Mouse (Mus musculus) testis, adult 10 weeks (tissue): Measurements from ENCODE around the gene Apol10b. TPM values are rescaled to one million over a fixed set of nuclear protein-coding genes. Genes with fewer than 3 reads are reported as not detected.

Experiments
- polyA plus RNA-seq: library from polyadenylated mRNA; stranded (reverse); fragments of 350-450 nt; fragmentation: Illumina TruSeq; extraction: RNeasy Lipid Tissue Mini Kit (QIAGEN cat#74804); gene quantifications from one replicate; pipeline ENCODE4 v1.2.3, GENCODE M21; 2014; ENCODE audit warnings: low read depth, low replicate concordance

Apol10b gene
- 0.53 TPM for polyA plus RNA-seq

DNA sequence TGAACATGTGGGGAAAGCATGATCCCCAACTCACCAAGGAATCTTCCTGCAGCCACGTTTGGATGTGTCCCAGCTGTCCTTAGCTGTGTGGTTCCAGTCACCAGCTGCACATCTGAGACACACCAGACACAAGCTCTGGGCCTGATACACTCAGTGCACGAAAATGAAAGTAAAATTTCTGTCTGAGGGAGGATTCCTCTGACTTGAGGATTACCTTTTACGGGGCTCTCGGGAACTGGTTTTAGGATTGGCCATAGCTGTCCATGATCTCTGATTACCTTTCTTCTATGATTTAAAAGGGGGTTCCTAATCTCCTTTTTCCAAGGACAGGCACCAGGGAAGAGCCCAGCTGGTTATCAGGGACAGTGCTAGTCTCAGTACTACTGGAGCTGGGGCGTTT lies at the start of gene Apol10b:
Gene Apol10b (minus strand): TSS at position 165 of the 400 bp plus-strand sequence.

DNA sequence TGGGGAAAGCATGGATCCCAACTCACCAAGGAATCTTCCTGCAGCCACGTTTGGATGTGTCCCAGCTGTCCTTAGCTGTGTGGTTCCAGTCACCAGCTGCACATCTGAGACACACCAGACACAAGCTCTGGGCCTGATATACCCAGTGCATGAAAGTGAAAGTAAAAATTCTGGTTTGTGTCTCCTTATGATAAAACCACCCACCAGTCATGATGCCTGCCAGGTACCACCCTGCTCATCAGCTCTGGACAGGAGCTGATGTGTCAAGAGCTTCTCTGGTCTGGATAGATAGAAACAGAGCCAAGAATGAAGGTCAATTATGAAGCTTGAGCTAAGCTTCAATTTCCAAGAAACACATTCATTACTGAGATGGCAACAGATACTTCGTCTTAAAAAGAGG lies 47.3 kb upstream of the Apol10b start, which contains the start of gene Apol11b:
Gene Apol11b (minus strand): TSS at position 111 of the 400 bp plus-strand sequence.

DNA sequence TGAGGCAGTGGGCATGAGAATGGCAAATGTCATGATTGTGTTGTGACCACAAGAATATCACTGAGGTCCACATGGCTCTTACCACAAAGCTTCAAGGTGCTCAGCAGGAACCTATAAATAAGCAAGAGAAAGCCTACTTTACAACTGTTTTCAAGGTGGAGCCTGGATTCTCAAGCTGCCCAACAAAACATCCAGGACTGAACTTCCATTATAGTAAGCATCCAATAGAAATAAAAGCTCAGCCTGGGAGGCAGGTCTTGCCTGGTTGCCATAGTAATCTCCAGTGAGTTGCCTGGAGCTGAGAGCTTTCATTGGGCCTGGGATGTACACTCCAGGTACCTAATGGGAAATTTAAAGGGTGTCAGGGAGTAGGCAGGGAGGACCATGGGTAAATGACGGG lies 3.0 kb upstream of the Apol10b start, which contains the start of gene Gm36245:
Gene Gm36245 (plus strand): TSS at position 301 of the 400 bp plus-strand sequence.

DNA sequence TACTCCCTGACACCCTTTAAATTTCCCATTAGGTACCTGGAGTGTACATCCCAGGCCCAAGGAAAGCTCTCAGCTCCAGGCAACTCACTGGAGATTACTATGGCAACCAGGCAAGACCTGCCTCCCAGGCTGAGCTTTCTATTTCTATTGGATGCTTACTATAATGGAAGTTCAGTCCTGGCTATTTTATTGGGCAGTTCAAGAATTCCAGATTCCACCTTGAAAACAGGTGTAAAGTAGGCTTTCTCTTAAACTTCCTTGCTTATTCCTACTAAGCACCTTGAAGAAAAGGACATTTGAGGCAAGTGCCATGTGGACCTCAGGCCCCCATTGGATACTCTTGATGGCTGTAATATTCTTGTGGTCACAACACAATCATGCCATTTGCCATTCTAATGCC lies 34.1 kb downstream of the Apol10b start, which contains the start of gene 1700025B11Rik:
Gene 1700025B11Rik (minus strand): TSS at position 101 of the 400 bp plus-strand sequence.

Other genes with a start within 250 kb of the Apol10b start
- 0.28 TPM for gene Apol7a, start 197.0 kb downstream of the Apol10b start, polyA plus RNA-seq
- not detected for gene Apol9a, start 185.0 kb downstream of the Apol10b start, polyA plus RNA-seq
- 17.6 TPM for gene Apol7b, start 148.6 kb downstream of the Apol10b start, polyA plus RNA-seq
- 0.63 TPM for gene Apol10a, start 119.1 kb downstream of the Apol10b start, polyA plus RNA-seq
- gene Apol11a, start 87.9 kb downstream of the Apol10b start, polyA plus RNA-seq: 0.21 TPM
- 2.1 TPM for gene Apol7c, start 62.8 kb downstream of the Apol10b start, polyA plus RNA-seq
- 191 TPM for gene 1700025B11Rik, start 34.2 kb downstream of the Apol10b start, polyA plus RNA-seq
- not detected for gene Gm36245, start 3.1 kb upstream of the Apol10b start, polyA plus RNA-seq
- gene Apol11b, start 47.2 kb upstream of the Apol10b start, polyA plus RNA-seq: not detected
- gene Apol7e, start 102.7 kb upstream of the Apol10b start, polyA plus RNA-seq: not detected
- not detected for gene Apol9b, start 132.9 kb upstream of the Apol10b start, polyA plus RNA-seq
- not detected for gene Apol8, start 160.9 kb upstream of the Apol10b start, polyA plus RNA-seq
- gene Myh9, start 246.1 kb upstream of the Apol10b start, polyA plus RNA-seq: 1.1 TPM